In the genomic region with DNA sequence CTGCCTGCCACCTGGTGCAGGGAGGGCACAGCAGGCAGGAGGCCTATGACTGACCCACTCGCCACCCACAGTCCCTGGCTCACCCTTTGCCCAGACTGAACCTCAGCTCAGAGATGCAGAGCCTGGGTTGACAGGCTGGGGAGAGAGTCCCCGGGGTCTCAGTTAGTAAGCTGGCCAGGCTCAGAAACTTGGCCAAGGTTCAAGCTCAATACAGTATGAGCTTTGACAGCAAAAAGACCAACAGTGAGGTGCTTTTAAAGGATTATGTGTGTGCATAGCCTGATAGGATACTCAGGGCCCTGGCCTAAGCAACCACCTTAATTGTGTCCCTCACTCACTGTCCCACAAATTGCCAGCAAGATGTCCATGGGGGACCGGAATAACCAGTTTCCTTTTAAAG, we compare ENCODE assay signal across 8 mouse cellular contexts. TPM values are rescaled to one million over a fixed set of nuclear protein-coding genes. Genes with fewer than 3 reads are reported as not detected.
DNase-seq lines count a peak whose midpoint lies in the region; ATAC-seq lines count a peak whose summit lies in the region.

No protein-coding gene starts in this region.

- H3K9ac ChIP-seq in heart, embryonic 16.5 days (ENCODE audit: low read length) = peak overlapping the region; percentile 49
- no peak overlapping the region for H3K9ac ChIP-seq in midbrain, embryonic 15.5 days
- H3K9ac ChIP-seq in midbrain, embryonic 16.5 days (ENCODE audit: low read depth, low read length) = no peak overlapping the region
- peak overlapping the region; percentile 18; the same call in 1 of the 2 replicates for H3K9ac ChIP-seq in intestine, embryonic 14.5 days (ENCODE audit: low read length)
- peak overlapping the region; percentile 47; the same call in 1 of the 2 replicates for H3K9ac ChIP-seq in stomach, embryonic 16.5 days (ENCODE audit: low read length)

- H3K4me3 ChIP-seq in heart, embryonic 16.5 days (ENCODE audit: low read length) = no peak overlapping the region
- no peak overlapping the region for H3K4me3 ChIP-seq in midbrain, embryonic 15.5 days
- H3K4me3 ChIP-seq in midbrain, embryonic 16.5 days (ENCODE audit: low read depth, low read length) = no peak overlapping the region
- H3K4me3 ChIP-seq in intestine, embryonic 14.5 days (ENCODE audit: low read depth, low read length) = no peak overlapping the region
- H3K4me3 ChIP-seq in stomach, embryonic 16.5 days (replicated peaks; ENCODE audit: low read length) = no peak overlapping the region

- H3K27ac ChIP-seq in heart, embryonic 16.5 days (ENCODE audit: low read length) = peak overlapping the region; percentile 70
- peak overlapping the region; percentile 18; the same call in 1 of the 2 replicates for H3K27ac ChIP-seq in midbrain, embryonic 15.5 days
- H3K27ac ChIP-seq in midbrain, embryonic 16.5 days (ENCODE audit: low read length) = no peak overlapping the region
- 0 out of 2 replicates have a peak overlapping the region, but pooled peaks have one; percentile 11 for H3K27ac ChIP-seq in intestine, embryonic 14.5 days (ENCODE audit: low read depth)
- H3K27ac ChIP-seq in stomach, embryonic 16.5 days (ENCODE audit: low read length) = peak overlapping the region; percentile 81

- no peak for DNase-seq in heart, postnatal 25 days (ENCODE audit: low spot score)
- no peak for DNase-seq in intestine, embryonic 14.5 days (ENCODE audit: low spot score)
- no peak for DNase-seq in layer of hippocampus, postnatal 36 days
- DNase-seq in layer of hippocampus, adult 11-12 months (ENCODE audit: low spot score) = no peak

- 39% methylated on average over 3 of the region's 3 CpGs for WGBS in heart, embryonic 16.5 days
- 65% methylated on average over 3 of the region's 3 CpGs for WGBS in midbrain, embryonic 15.5 days
- 69% methylated on average over 3 of the region's 3 CpGs for WGBS in midbrain, embryonic 16.5 days
- 51% methylated on average over 3 of the region's 3 CpGs for WGBS in intestine, embryonic 14.5 days
- WGBS in stomach, embryonic 16.5 days = 31% methylated on average over 3 of the region's 3 CpGs

- no peak overlapping the region for H3K4me2 ChIP-seq in heart, embryonic 16.5 days (ENCODE audit: low read depth, low read length)
- no peak overlapping the region for H3K4me2 ChIP-seq in midbrain, embryonic 15.5 days
- no peak overlapping the region for H3K4me2 ChIP-seq in midbrain, embryonic 16.5 days (ENCODE audit: low read length)
- H3K4me2 ChIP-seq in intestine, embryonic 14.5 days (ENCODE audit: low read length) = no peak overlapping the region
- H3K4me2 ChIP-seq in stomach, embryonic 16.5 days (ENCODE audit: low read depth, low read length) = peak overlapping the region; percentile 31; the same call in 1 of the 2 replicates

- no peaks in the 10 kb centered on the region for H3K36me3 ChIP-seq in heart, embryonic 16.5 days (ENCODE audit: control insufficient read depth, insufficient read depth)
- H3K36me3 ChIP-seq in midbrain, embryonic 15.5 days (replicated peaks) = no peaks in the 10 kb centered on the region
- H3K36me3 ChIP-seq in midbrain, embryonic 16.5 days (ENCODE audit: control insufficient read depth, insufficient read depth, low read length) = no peaks in the 10 kb centered on the region
- H3K36me3 ChIP-seq in intestine, embryonic 14.5 days (ENCODE audit: control insufficient read depth, insufficient read depth, low read length) = no peaks in the 10 kb centered on the region
- no peaks in the 10 kb centered on the region for H3K36me3 ChIP-seq in stomach, embryonic 16.5 days (ENCODE audit: control insufficient read depth, insufficient read depth, low read length)

- intact Hi-C loops in heart, postnatal 25 days (cut with DNase I) = no loop called here

- no peaks in the 10 kb centered on the region for H3K27me3 ChIP-seq in heart, embryonic 16.5 days (ENCODE audit: control insufficient read depth, insufficient read depth, low read length)
- H3K27me3 ChIP-seq in midbrain, embryonic 15.5 days (replicated peaks) = no peaks in the 10 kb centered on the region
- H3K27me3 ChIP-seq in midbrain, embryonic 16.5 days (ENCODE audit: control insufficient read depth, insufficient read depth, low read depth, low read length) = no peaks in the 10 kb centered on the region
- no peaks in the 10 kb centered on the region for H3K27me3 ChIP-seq in intestine, embryonic 14.5 days (replicated peaks; ENCODE audit: control insufficient read depth, insufficient read depth, low read length)
- no peaks in the 10 kb centered on the region for H3K27me3 ChIP-seq in stomach, embryonic 16.5 days (ENCODE audit: control insufficient read depth, insufficient read depth, low read length)

- H3K9me3 ChIP-seq in heart, embryonic 16.5 days (replicated peaks; ENCODE audit: control insufficient read depth, low read length) = no peaks in the 10 kb centered on the region
- no peaks in the 10 kb centered on the region for H3K9me3 ChIP-seq in midbrain, embryonic 15.5 days
- no peaks in the 10 kb centered on the region for H3K9me3 ChIP-seq in midbrain, embryonic 16.5 days (replicated peaks; ENCODE audit: control insufficient read depth, low read length, poor library complexity, severe bottlenecking)
- no peaks in the 10 kb centered on the region for H3K9me3 ChIP-seq in intestine, embryonic 14.5 days (ENCODE audit: control insufficient read depth, low read length)
- H3K9me3 ChIP-seq in stomach, embryonic 16.5 days (replicated peaks; ENCODE audit: control insufficient read depth, low read length) = no peaks in the 10 kb centered on the region

- ATAC-seq in heart, embryonic 16.5 days (replicated peaks; ENCODE audit: extremely low read depth, insufficient read depth, low FRiP score) = no peak
- ATAC-seq in midbrain, embryonic 15.5 days (replicated peaks) = no peak
- no peak for ATAC-seq in midbrain, embryonic 16.5 days
- ATAC-seq in intestine, embryonic 14.5 days (replicated peaks; ENCODE audit: low FRiP score, low TSS enrichment, low read depth) = no peak
- ATAC-seq in stomach, embryonic 16.5 days (ENCODE audit: insufficient read depth, low FRiP score) = no peak

- peaks cover 70% of the 10 kb centered on the region for H3K4me1 ChIP-seq in heart, embryonic 16.5 days (ENCODE audit: control insufficient read depth, insufficient read depth, low read length)
- H3K4me1 ChIP-seq in midbrain, embryonic 15.5 days = peaks cover 54% of the 10 kb centered on the region
- H3K4me1 ChIP-seq in midbrain, embryonic 16.5 days (ENCODE audit: control insufficient read depth, insufficient read depth, low read length) = peaks cover 36% of the 10 kb centered on the region
- peaks cover 70% of the 10 kb centered on the region for H3K4me1 ChIP-seq in intestine, embryonic 14.5 days (replicated peaks; ENCODE audit: control insufficient read depth, insufficient read depth, low read length)
- peaks cover 73% of the 10 kb centered on the region for H3K4me1 ChIP-seq in stomach, embryonic 16.5 days (ENCODE audit: control insufficient read depth, insufficient read depth, low read length)

RNA-seq across cellular contexts. Expression of gene Pnma1, which starts 31.8 kb away (rescaled TPM):
- polyA plus RNA-seq in heart, embryonic 16.5 days (2015; fragmentation: Nextera tagmentation; extraction: Ambion mirVana) = 0.59 and 0.60 TPM in 2 replicates
- under 1 TPM; 0.14 to 0.18 TPM for total RNA-seq in heart, postnatal 25 days (2021)
- 6.5 and 7.7 TPM in 2 replicates for polyA plus RNA-seq in midbrain, embryonic 15.5 days (2015; fragmentation: Nextera tagmentation; extraction: Ambion mirVana)
- polyA plus RNA-seq in midbrain, embryonic 16.5 days (2015; fragmentation: Nextera tagmentation; extraction: Ambion mirVana) = 8.2 and 9.3 TPM in 2 replicates
- polyA plus RNA-seq in intestine, embryonic 14.5 days (2014; fragmentation: Nextera tagmentation; extraction: Ambion mirVana) = 0.56 and 0.84 TPM in 2 replicates
- 0.70 and 0.71 TPM in 2 replicates for polyA plus RNA-seq in stomach, embryonic 16.5 days (2015; fragmentation: Nextera tagmentation; extraction: Ambion mirVana)
- 1 to 10 TPM; 2.3 to 2.8 TPM for total RNA-seq in layer of hippocampus, postnatal 36 days (2021)

RNA-seq across cellular contexts. Expression of gene Elmsan1, which starts 38.6 kb away (rescaled TPM):
- polyA plus RNA-seq in heart, embryonic 16.5 days (2015; fragmentation: Nextera tagmentation; extraction: Ambion mirVana) = 7.1 and 7.5 TPM in 2 replicates
- total RNA-seq in heart, postnatal 25 days (2021) = 10 to 100 TPM; 13.8 to 17.7 TPM
- 4.3 and 4.4 TPM in 2 replicates for polyA plus RNA-seq in midbrain, embryonic 15.5 days (2015; fragmentation: Nextera tagmentation; extraction: Ambion mirVana)
- polyA plus RNA-seq in midbrain, embryonic 16.5 days (2015; fragmentation: Nextera tagmentation; extraction: Ambion mirVana) = 2.7 and 3.6 TPM in 2 replicates
- 8.2 and 8.8 TPM in 2 replicates for polyA plus RNA-seq in intestine, embryonic 14.5 days (2014; fragmentation: Nextera tagmentation; extraction: Ambion mirVana)
- 8.7 and 9.4 TPM in 2 replicates for polyA plus RNA-seq in stomach, embryonic 16.5 days (2015; fragmentation: Nextera tagmentation; extraction: Ambion mirVana)
- total RNA-seq in layer of hippocampus, postnatal 36 days (2021) = 10 to 100 TPM; 21.0 to 24.1 TPM

Comparison
In these comparisons a context has a peak if more than half of its experiments do, and no peak if none do; other contexts are left out.
1. H3K9ac ChIP-seq: peak in heart, embryonic 16.5 days (single experiment), intestine, embryonic 14.5 days (single experiment) and stomach, embryonic 16.5 days (single experiment); none in midbrain, embryonic 15.5 days (single experiment) and midbrain, embryonic 16.5 days (single experiment).